Mouse (Mus musculus): ENCODE measurements around the gene Zfp324.

GRCm38 (mm10) chr7:12933615-12934140 is 32.0 kb upstream of the Zfp324 start:
- TF ChIP-seq CTCF (IDR thresholded peaks at IDR 0.05; ENCODE audit: control insufficient read depth, insufficient read depth, low read length) (no peak), POLR2A (IDR thresholded peaks at IDR 0.05; ENCODE audit: borderline replicate concordance, control insufficient read depth, low read depth, low read length) (no peak)
